Mouse (Mus musculus) frontal cortex, postnatal 25 days (tissue): ENCODE measurements around the gene Slc25a11.

ENCODE experiments used
- DNase-seq, 2 experiments: peaks; one replicate each; pipeline ENCODE4 v3.0.0; 2022; ENCODE audit warnings: low spot score in 2 of 2

The Slc25a11 gene

GRCm38 (mm10) chr11:70621972-70622814 lies 25.1 kb downstream of the Slc25a11 start:
- DNase-seq: no peak

GRCm38 (mm10) chr11:70619101-70619500 lies 28.2 kb downstream of the Slc25a11 start, which contains the start of gene Chrne:
Gene Chrne (minus strand): TSS chr11:70619216.
- no peak for DNase-seq

- DNase-seq: no peak
These were observed 31.7 kb downstream of the Slc25a11 start, which contains the start of gene 4930544D05Rik for GRCm38 (mm10) chr11:70615516-70616093. Gene 4930544D05Rik (plus strand): TSS chr11:70615848.

GRCm38 (mm10) chr11:70615074-70615473 lies 32.2 kb downstream of the Slc25a11 start:
- DNase-seq: no peak

- no peak for DNase-seq
These were observed 34.8 kb downstream of the Slc25a11 start for GRCm38 (mm10) chr11:70612505-70612904.

- no peak for DNase-seq
These were observed 36.5 kb downstream of the Slc25a11 start for GRCm38 (mm10) chr11:70610752-70611151.

- DNase-seq: no peak
These were observed 38.8 kb downstream of the Slc25a11 start for GRCm38 (mm10) chr11:70608381-70609066.

GRCm38 (mm10) chr11:70607611-70608010 lies 39.7 kb downstream of the Slc25a11 start:
- no peak for DNase-seq

GRCm38 (mm10) chr11:70606717-70607116 lies 40.6 kb downstream of the Slc25a11 start:
- DNase-seq: no peak

GRCm38 (mm10) chr11:70605024-70605566 lies 42.2 kb downstream of the Slc25a11 start:
- peak; percentile 55 to 57 for DNase-seq

GRCm38 (mm10) chr11:70598451-70598953 lies 48.8 kb downstream of the Slc25a11 start:
- DNase-seq: no peak

- DNase-seq: no peak
These were observed 50.0 kb downstream of the Slc25a11 start for GRCm38 (mm10) chr11:70597301-70597700.

- no peak for DNase-seq
These were observed 51.2 kb downstream of the Slc25a11 start for GRCm38 (mm10) chr11:70596094-70596493.

GRCm38 (mm10) chr11:70595638-70596037 lies 51.6 kb downstream of the Slc25a11 start:
- DNase-seq: no peak

GRCm38 (mm10) chr11:70594253-70594989 lies 52.9 kb downstream of the Slc25a11 start:
- no peak for DNase-seq
